Mouse (Mus musculus) bone marrow macrophage, adult 2 months (primary cell): Measurements from ENCODE around the gene Fam49a. TPM values are rescaled to one million over a fixed set of nuclear protein-coding genes. Genes with fewer than 3 reads are reported as not detected.
A peak's percentile ranks its signal among the peaks of the same experiment; 100 is the strongest.

Experiments used
- H3K27ac ChIP-seq: 2 replicates; pipeline ENCODE4 v1.5.1; 2012; ENCODE audit warnings: low read depth, low read length; ENCODE audit not compliant: insufficient read depth
- H3K4me1 ChIP-seq: 2 replicates; pipeline ENCODE4 v1.6.1; 2012; ENCODE audit warnings: low read length; ENCODE audit not compliant: control insufficient read depth, insufficient read depth
- H3K4me3 ChIP-seq: 2 replicates; pipeline ENCODE4 v1.5.1; 2012; ENCODE audit warnings: mild to moderate bottlenecking, low read length, moderate library complexity; ENCODE audit not compliant: insufficient read depth
- CTCF ChIP-seq: IDR thresholded peaks from 2 replicates; pipeline ENCODE4 v1.5.1; 2012; ENCODE audit warnings: low read depth, mild to moderate bottlenecking, low read length, moderate library complexity
- POLR2A ChIP-seq: IDR thresholded peaks from 2 replicates; pipeline ENCODE4 v1.6.1; 2012; ENCODE audit warnings: mild to moderate bottlenecking, low read depth, low read length, borderline replicate concordance
- polyA plus RNA-seq: library from polyadenylated mRNA; stranded (reverse); fragments of >200 nt; gene quantifications from 2 replicates; pipeline ENCODE4 v1.2.4, GENCODE M21; 2012; ENCODE audit not compliant: missing spikeins, insufficient read depth, insufficient read length

Fam49a gene
- polyA plus RNA-seq, 1 experiment = 82.8 TPM

DNA sequence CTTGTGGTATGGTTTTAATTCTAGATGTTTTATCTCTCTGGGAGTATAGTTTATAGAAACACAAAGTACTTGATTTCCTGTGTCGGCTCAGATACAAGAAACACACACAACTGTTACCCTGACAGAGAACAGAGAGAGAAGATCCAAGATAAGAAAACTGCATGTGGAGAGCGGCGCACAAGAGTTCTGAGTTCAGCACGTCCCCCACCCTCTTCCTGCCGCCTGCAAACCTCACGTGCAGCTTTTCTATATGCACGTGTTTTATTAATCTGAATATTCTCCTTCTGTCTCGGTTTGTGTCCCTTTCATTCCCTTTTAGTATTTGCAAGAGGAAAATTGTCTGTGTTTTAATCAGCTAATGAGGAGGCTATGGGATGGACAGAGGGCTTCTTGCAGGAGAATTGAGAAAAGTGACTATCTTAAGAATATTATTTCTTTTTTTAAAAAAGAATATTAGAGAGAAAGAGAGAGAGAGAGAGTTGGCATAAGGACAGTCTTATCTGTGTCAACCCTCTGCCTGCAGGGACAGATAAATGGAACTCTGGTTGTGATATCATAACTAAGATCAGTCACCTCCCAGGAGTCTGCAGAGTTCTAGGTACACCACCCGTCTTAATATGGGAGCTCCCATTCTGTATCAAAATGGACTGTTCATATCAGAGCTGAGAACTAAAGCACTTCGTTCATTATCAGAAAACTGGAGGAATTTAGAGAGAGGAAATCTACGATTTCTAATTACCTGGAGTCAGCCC lies 111.3 kb downstream of the Fam49a start:
- TF ChIP-seq POLR2A = no peak
- Histone ChIP-seq H3K4me3 (no peak overlapping the region), H3K27ac (no peak overlapping the region), H3K4me1 (0 out of 2 replicates have a peak, but pooled peaks cover 2% of the 10 kb centered on the region)

DNA sequence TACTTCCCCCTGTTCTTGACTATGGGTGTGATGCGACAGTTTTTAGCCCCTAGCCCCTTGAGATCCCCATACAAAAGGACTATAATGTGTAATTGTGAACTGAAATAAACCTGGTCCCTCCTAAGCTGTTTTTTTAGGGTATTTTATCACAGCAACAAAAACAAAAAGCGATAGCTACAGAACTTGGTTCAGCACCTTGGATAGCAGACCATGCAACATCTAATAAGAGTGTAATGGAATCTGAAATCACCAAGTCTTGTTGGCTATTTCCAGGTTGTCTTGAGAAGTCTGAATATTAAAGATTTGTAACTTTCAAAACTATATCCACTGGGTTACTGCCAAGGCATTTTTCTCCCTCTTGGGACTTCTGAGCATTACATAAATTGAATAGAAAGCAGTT lies 117.1 kb downstream of the Fam49a start:
- Histone ChIP-seq H3K27ac (no peak overlapping the region), H3K4me1 (0 out of 2 replicates have a peak, but pooled peaks cover 2% of the 10 kb centered on the region), H3K4me3 (no peak overlapping the region)
- no peak for TF ChIP-seq POLR2A
- no peak for TF ChIP-seq CTCF

DNA sequence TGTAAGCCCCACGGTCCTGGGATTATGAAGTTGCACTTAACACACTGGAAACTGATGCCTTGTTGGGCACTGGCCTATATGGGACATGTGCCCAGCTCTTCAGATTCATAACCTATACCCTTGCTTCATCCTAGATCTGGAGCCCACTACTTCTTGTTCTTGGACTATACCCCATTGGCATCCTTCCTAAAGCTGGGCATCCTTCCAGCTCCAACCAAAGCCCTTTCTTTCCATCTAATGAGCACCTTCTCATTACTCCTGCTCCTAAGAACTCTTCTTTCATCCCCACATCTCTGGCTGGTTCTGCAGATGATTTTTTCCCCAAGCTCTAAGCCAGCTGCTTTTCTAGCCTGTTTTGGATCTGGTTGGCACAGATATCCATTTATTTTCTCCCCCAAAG lies 127.3 kb downstream of the Fam49a start:
- H3K27ac ChIP-seq = no peak overlapping the region
- H3K4me3 ChIP-seq = no peak overlapping the region
- TF ChIP-seq CTCF = no peak
- no peak for TF ChIP-seq POLR2A
- H3K4me1 ChIP-seq = peaks cover 11% of the 10 kb centered on the region

DNA sequence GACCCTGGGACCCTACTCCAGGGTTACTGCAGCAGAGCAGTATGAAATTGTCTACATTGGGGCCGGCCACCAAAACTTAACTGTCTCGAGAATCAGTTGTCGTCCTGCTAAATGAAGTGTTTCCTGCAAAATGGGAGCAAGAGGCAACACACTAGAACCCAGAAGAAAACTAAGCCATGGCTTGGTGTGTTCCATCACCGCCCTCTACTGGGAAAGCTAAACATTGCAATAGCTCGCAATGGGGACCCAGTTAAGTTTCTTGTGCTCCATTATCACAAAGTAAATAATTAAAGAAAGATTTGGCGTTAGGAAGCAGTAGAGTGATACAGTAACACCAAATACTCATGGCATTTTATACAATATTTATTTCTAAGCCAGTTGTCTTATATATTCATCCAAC lies 134.3 kb downstream of the Fam49a start:
- Histone ChIP-seq H3K4me3 (no peak overlapping the region), H3K4me1 (no peaks in the 10 kb centered on the region), H3K27ac (no peak overlapping the region)
- no peak for TF ChIP-seq POLR2A
- TF ChIP-seq CTCF = no peak

DNA sequence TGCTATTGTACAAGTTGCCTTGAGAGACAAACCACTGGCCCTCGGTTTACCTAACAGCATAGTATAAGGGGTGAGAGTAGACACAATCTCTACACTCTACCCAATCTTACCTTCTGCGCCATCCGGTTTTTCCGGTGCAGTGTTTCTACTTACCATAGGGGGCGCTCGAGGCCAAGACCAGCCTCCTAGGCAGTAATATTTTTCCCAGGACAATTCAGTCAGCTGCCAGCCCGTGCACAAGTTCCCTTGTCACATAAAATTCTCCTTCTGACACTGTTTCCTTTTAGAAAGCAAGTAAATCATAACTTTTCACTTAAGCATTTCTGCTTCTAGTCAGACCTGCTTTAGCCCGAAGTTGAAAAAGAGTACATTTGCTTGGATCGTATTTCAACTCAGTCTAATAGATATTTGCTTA lies 139.1 kb downstream of the Fam49a start:
- Histone ChIP-seq H3K4me1 (no peaks in the 10 kb centered on the region), H3K4me3 (no peak overlapping the region), H3K27ac (no peak overlapping the region)
- peak; percentile 57; the same call in 1 of the 2 replicates for TF ChIP-seq CTCF
- no peak for TF ChIP-seq POLR2A

DNA sequence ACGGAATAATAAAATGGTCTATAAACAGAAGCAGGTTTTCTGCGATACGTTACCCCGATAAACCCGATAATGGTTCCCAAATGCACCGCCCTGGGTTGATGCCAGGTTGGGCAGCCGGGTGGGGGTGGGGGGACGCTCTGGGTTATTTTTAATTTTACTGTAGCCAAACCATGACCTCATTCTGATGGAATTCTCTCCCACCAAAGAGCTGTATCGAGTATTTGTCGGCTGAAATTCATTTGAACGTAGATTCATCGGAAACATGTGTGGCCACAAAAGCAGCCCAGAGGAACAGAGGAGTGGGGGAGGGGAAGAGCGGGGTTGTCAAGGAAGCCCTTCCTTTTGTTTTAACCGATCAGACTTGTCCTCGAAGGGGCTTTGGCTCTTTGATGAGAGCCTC lies 139.6 kb downstream of the Fam49a start:
- TF ChIP-seq CTCF (no peak), POLR2A (no peak)
- no peak overlapping the region for H3K4me3 ChIP-seq
- H3K4me1 ChIP-seq = no peaks in the 10 kb centered on the region
- no peak overlapping the region for H3K27ac ChIP-seq

DNA sequence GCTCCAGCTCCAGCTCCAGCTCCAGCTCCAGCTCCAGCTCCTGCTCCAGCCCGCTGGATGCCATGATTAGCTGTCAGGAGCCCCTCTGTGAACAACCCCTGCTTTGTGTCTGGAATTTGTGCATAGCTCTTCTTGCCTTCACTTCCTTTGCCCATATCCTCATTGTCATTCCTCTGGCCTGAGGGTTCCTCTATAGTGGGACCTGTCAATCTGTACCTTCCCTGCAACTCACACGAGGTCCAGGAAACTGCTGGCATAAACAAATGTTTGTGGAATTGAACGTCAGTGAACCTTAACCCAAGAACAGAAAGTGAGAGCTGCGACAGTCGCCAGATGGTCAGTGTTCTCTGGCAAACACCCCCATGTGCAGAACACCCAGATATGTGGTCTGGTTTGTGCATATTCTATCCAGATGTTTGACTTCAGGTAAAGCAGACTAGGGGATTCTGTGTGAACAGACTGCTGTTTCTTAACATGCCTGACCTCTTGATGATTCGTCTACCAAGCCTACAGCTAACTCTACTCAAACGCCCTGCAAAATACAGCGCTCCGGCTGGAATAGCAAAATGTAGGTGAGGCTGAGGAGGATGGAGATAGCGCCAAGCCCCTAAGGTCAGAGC lies 143.7 kb downstream of the Fam49a start:
- no peak overlapping the region for H3K27ac ChIP-seq
- H3K4me1 ChIP-seq = no peaks in the 10 kb centered on the region
- TF ChIP-seq POLR2A (no peak), CTCF (no peak)
- H3K4me3 ChIP-seq = no peak overlapping the region

DNA sequence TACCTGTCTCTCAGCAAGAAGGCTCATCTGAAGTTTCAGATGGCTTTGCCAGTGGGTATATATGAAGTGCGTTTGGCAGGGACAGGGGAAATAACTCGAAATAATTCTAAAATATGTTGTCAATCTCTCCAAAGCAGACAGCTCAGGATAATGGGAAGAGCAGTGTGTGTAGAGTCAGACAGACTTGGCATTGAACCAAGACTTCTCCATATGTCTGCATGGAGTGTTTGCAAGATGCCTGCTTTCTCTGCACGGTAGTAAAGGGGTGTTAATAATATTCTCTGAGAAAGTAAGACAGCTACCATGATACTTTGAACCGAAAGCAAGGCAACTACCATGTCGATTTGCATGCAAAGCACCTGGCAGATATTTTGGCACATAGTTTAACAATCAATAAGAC lies 147.1 kb downstream of the Fam49a start:
- H3K27ac ChIP-seq = no peak overlapping the region
- no peak overlapping the region for H3K4me3 ChIP-seq
- no peaks in the 10 kb centered on the region for H3K4me1 ChIP-seq
- TF ChIP-seq CTCF = no peak
- no peak for TF ChIP-seq POLR2A

DNA sequence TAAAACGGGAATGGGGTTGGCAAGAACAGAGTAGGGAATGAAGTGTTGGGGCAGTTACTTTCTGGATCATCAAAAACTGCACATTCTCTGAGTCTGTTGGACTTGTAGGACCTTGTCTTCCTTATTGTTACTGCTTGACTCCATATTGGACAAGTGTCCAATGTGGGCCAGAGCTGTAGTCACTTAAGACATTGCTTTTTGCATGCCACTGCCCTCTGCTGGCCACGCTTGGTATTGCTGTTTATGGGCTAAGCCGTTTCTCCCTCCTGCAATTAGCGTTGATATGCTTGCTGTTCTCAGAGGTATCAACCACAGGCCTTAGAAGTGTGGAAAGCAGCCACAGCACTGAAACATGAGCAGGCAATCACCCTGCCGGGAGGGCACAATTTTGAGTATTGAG lies 150.7 kb downstream of the Fam49a start:
- no peak overlapping the region for H3K27ac ChIP-seq
- no peaks in the 10 kb centered on the region for H3K4me1 ChIP-seq
- H3K4me3 ChIP-seq = no peak overlapping the region
- TF ChIP-seq CTCF (peak; percentile 90), POLR2A (no peak)

DNA sequence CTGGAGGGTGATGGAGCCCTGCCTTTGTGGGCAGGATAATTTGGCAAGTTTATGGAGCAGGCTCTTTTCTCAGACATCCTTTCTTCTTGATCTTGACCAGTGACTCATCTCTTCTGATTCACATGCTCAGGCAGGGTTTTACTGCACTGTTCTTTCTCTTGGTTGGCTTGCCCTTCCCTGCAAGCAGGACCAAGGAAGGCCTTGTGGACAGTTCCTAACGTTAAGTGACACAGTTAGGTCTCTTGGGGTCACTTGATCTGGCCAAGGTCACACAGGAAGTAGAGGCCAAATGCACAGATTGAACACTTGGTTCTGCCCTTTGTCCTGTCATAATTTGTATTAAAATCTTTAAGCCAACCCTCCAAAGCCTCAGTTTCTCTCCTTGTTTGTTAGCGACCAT lies 158.5 kb downstream of the Fam49a start:
- no peak overlapping the region for H3K27ac ChIP-seq
- H3K4me1 ChIP-seq = no peaks in the 10 kb centered on the region
- no peak for TF ChIP-seq POLR2A
- TF ChIP-seq CTCF = no peak
- no peak overlapping the region for H3K4me3 ChIP-seq
